Mouse (Mus musculus) hindbrain, postnatal 0 days (tissue): ENCODE data around the gene Ppp1r12b. TPM values are rescaled to one million over a fixed set of nuclear protein-coding genes. Genes with fewer than 3 reads are reported as not detected.

Source experiments
- ATAC-seq: fragments of 200-750 bp; cut with Nextera tagmentation; 2 replicates; pipeline ENCODE4 v1.8.0; 2017; ENCODE audit warnings: mild to moderate bottlenecking, moderate TSS enrichment, moderate library complexity
- DNase-seq: peaks from one replicate; pipeline ENCODE4 v3.0.0-alpha.2; 2015; ENCODE audit warnings: low spot score
- H3K27ac ChIP-seq: fragments of 300-500 bp; sonication (generic); 2 replicates; pipeline ENCODE4 v1.5.1; 2014; ENCODE audit warnings: mild to moderate bottlenecking
- H3K27me3 ChIP-seq: fragments of 300-500 bp; sonication (generic); 2 replicates; pipeline ENCODE4 v1.6.1; 2014; ENCODE audit warnings: low read length, mixed read lengths; ENCODE audit not compliant: insufficient read depth
- H3K36me3 ChIP-seq: fragments of 300-500 bp; sonication (generic); 2 replicates; pipeline ENCODE4 v1.6.1; 2014; ENCODE audit warnings: low read length, mixed read lengths; ENCODE audit not compliant: insufficient read depth
- H3K4me1 ChIP-seq: fragments of 300-500 bp; sonication (generic); 2 replicates; pipeline ENCODE4 v1.6.1; 2014; ENCODE audit warnings: antibody characterized with exemption, low read length, mixed read lengths; ENCODE audit not compliant: insufficient read depth
- H3K4me2 ChIP-seq: fragments of 300-500 bp; sonication (generic); 2 replicates; pipeline ENCODE4 v1.6.1; 2014; ENCODE audit warnings: low read depth, mild to moderate bottlenecking, low read length, moderate library complexity, mixed read lengths
- H3K4me3 ChIP-seq: fragments of 300-500 bp; sonication (generic); 2 replicates; pipeline ENCODE4 v1.5.1; 2014; ENCODE audit warnings: low read length
- H3K9ac ChIP-seq: fragments of 300-500 bp; sonication (generic); replicated peaks from 2 replicates; pipeline ENCODE4 v1.6.1; 2014; ENCODE audit warnings: mild to moderate bottlenecking, low read length, moderate library complexity, mixed read lengths
- H3K9me3 ChIP-seq: fragments of 300-500 bp; sonication (generic); 2 replicates; pipeline ENCODE4 v1.6.1; 2016; ENCODE audit warnings: low read length, mixed read lengths
- CTCF ChIP-seq: IDR thresholded peaks from 2 replicates; pipeline ENCODE4 v1.5.1; 2016; ENCODE audit warnings: antibody characterized with exemption, control low read depth, low read depth
- WGBS: fragments of 180-500 bp; shearing (Covaris S2); extraction: QIAGEN DNeasy Blood & Tissue Kit; methylation state at CpG from one replicate; pipeline ENCODE4 v1.1.7; 2014; 5-methylcytosine and 5-hydroxymethylcytosine counted together
- polyA plus RNA-seq: library from polyadenylated mRNA; unstranded; fragments of >200 nt; fragmentation: Nextera tagmentation; extraction: Ambion mirVana; gene quantifications from 2 replicates; pipeline ENCODE4 v1.2.1, GENCODE M21; 2015
- total RNA-seq: library from RNA; depleted of rRNA; stranded (reverse); fragments of >200 nt; gene quantifications from 2 replicates; pipeline ENCODE4 v1.2.3, GENCODE M21; 2014

Gene Ppp1r12b
- total and polyA plus RNA-seq, 2 experiments from 2014 or later, result 12.9 to 26.6 TPM

GRCm38 (mm10) chr1:134714166-134714565, 241.6 kb downstream of the Ppp1r12b start:
- Histone ChIP-seq H3K4me3 (no peak overlapping the region), H3K27me3 (no peaks in the 10 kb centered on the region), H3K9ac (no peak overlapping the region), H3K9me3 (no peaks in the 10 kb centered on the region), H3K36me3 (no peaks in the 10 kb centered on the region), H3K4me2 (no peak overlapping the region), H3K27ac (no peak overlapping the region), H3K4me1 (peaks cover 24% of the 10 kb centered on the region; the same call in 1 of the 2 replicates)
- TF ChIP-seq CTCF, result no peak
- DNase-seq, result no peak
- 39% methylated on average over 8 of the region's 8 CpGs for WGBS
- no peak for ATAC-seq

GRCm38 (mm10) chr1:134713421-134713969, 242.2 kb downstream of the Ppp1r12b start:
- Histone ChIP-seq H3K4me3 (no peak overlapping the region), H3K4me1 (peaks cover 22% of the 10 kb centered on the region; the same call in 1 of the 2 replicates), H3K27me3 (no peaks in the 10 kb centered on the region), H3K4me2 (no peak overlapping the region), H3K27ac (no peak overlapping the region), H3K36me3 (no peaks in the 10 kb centered on the region), H3K9ac (no peak overlapping the region), H3K9me3 (no peaks in the 10 kb centered on the region)
- WGBS, result 8% methylated on average over 11 of the region's 11 CpGs
- ATAC-seq, result no peak; the same call in 1 of the 2 replicates
- peak; percentile 59 for DNase-seq
- no peak for TF ChIP-seq CTCF

GRCm38 (mm10) chr1:134712781-134713299, 242.9 kb downstream of the Ppp1r12b start:
- H3K27ac ChIP-seq, result no peak overlapping the region
- 69% methylated on average over 9 of the region's 9 CpGs for WGBS
- no peak for TF ChIP-seq CTCF
- no peaks in the 10 kb centered on the region for H3K9me3 ChIP-seq
- no peak for ATAC-seq
- H3K27me3 ChIP-seq, result no peaks in the 10 kb centered on the region
- H3K4me3 ChIP-seq, result no peak overlapping the region
- DNase-seq, result no peak
- no peak overlapping the region for H3K4me2 ChIP-seq
- H3K36me3 ChIP-seq, result no peaks in the 10 kb centered on the region
- no peak overlapping the region for H3K9ac ChIP-seq
- H3K4me1 ChIP-seq, result peaks cover 22% of the 10 kb centered on the region; the same call in 1 of the 2 replicates

- Histone ChIP-seq H3K27ac (no peak overlapping the region), H3K4me2 (no peak overlapping the region), H3K27me3 (no peaks in the 10 kb centered on the region), H3K9me3 (no peaks in the 10 kb centered on the region), H3K9ac (no peak overlapping the region), H3K4me1 (peaks cover 22% of the 10 kb centered on the region; the same call in 1 of the 2 replicates), H3K4me3 (no peak overlapping the region), H3K36me3 (no peaks in the 10 kb centered on the region)
- no peak for TF ChIP-seq CTCF
- ATAC-seq (no peak), DNase-seq (no peak)
- 56% methylated on average over 5 of the region's 5 CpGs for WGBS
Observed at GRCm38 (mm10) chr1:134711653-134712052, 244.1 kb downstream of the Ppp1r12b start.

GRCm38 (mm10) chr1:134711061-134711460, 244.7 kb downstream of the Ppp1r12b start:
- WGBS, result 44% methylated on average over 7 of the region's 7 CpGs
- DNase-seq, result no peak
- peaks cover 22% of the 10 kb centered on the region; the same call in 1 of the 2 replicates for H3K4me1 ChIP-seq

GRCm38 (mm10) chr1:134709411-134710306, 246.1 kb downstream of the Ppp1r12b start:
- Histone ChIP-seq H3K27ac (peak overlapping the region; percentile 51), H3K9ac (peak overlapping the region; percentile 64), H3K9me3 (no peaks in the 10 kb centered on the region), H3K4me2 (peak overlapping the region; percentile 97), H3K4me1 (peaks cover 12% of the 10 kb centered on the region; the same call in 1 of the 2 replicates), H3K4me3 (peak overlapping the region; percentile 50), H3K27me3 (no peaks in the 10 kb centered on the region), H3K36me3 (no peaks in the 10 kb centered on the region)
- ATAC-seq, result peak; percentile 28; the same call in 1 of the 2 replicates
- 8% methylated on average over 26 of the region's 26 CpGs for WGBS
- peak; percentile 44 for TF ChIP-seq CTCF
- peak; percentile 40 for DNase-seq

More at GRCm38 (mm10) chr1:134711061-134711460, 244.7 kb downstream of the Ppp1r12b start:
- Histone ChIP-seq H3K9ac (no peak overlapping the region), H3K9me3 (no peaks in the 10 kb centered on the region), H3K27me3 (no peaks in the 10 kb centered on the region), H3K36me3 (no peaks in the 10 kb centered on the region), H3K4me3 (no peak overlapping the region), H3K27ac (no peak overlapping the region), H3K4me2 (no peak overlapping the region)
- ATAC-seq, result no peak
- TF ChIP-seq CTCF, result no peak
